ENCODE assay signal across 19 mouse cellular contexts in genomic region chr7:109484221-109484620, GRCm38 (mm10). TPM values are rescaled to one million over a fixed set of nuclear protein-coding genes. Genes with fewer than 3 reads are reported as not detected.
"Had no signal": no experiment of that assay in that cellular context is flagged by ENCODE, and none has a peak within 500 bp of the region (broad histone marks: within the 10 kb centered on the region; RNA-seq: fewer than 3 reads in every experiment).

No protein-coding gene starts in this region.

- H3K4me1 ChIP-seq: liver, embryonic 12.5 days; neural tube, embryonic 15.5 days; stomach, embryonic 15.5 days had no signal

- H3K4me2 ChIP-seq: limb, embryonic 15.5 days; liver, embryonic 12.5 days; lung, embryonic 14.5 days; midbrain, embryonic 12.5 days; neural tube, embryonic 15.5 days; stomach, embryonic 15.5 days had no signal

- H3K36me3 ChIP-seq: limb, embryonic 15.5 days; liver, embryonic 12.5 days; midbrain, embryonic 12.5 days; neural tube, embryonic 15.5 days; stomach, embryonic 15.5 days had no signal

- DNase-seq: kidney, adult 8-10 months; kidney, postnatal 25 days; lung, embryonic 14.5 days; lung, postnatal 10 days; lung, postnatal 4 days; right cerebral cortex, postnatal 4 days; thymus, postnatal 36 days had no signal

- ATAC-seq: liver, embryonic 12.5 days had no signal

- H3K27me3 ChIP-seq: limb, embryonic 15.5 days; liver, embryonic 12.5 days; neural tube, embryonic 15.5 days; stomach, embryonic 15.5 days had no signal

- H3K4me3 ChIP-seq: left cerebral cortex, adult 2 months; limb, embryonic 15.5 days; liver, embryonic 12.5 days; midbrain, embryonic 12.5 days; myocyte; neural tube, embryonic 15.5 days; stomach, embryonic 15.5 days had no signal

- H3K9me3 ChIP-seq: limb, embryonic 15.5 days; liver, embryonic 12.5 days; midbrain, embryonic 12.5 days; neural tube, embryonic 15.5 days; stomach, embryonic 15.5 days had no signal

- H3K9ac ChIP-seq: limb, embryonic 15.5 days; liver, embryonic 12.5 days; lung, embryonic 14.5 days; neural tube, embryonic 15.5 days; stomach, embryonic 15.5 days had no signal

- H3K27ac ChIP-seq: limb, embryonic 15.5 days; liver, embryonic 12.5 days; midbrain, embryonic 12.5 days; neural tube, embryonic 15.5 days; stomach, embryonic 15.5 days had no signal

RNA-seq across cellular contexts. Expression of gene Trim66, which starts 23.7 kb away (rescaled TPM):
- total RNA-seq: megakaryocyte, adult 5-6 weeks had no signal
- polyA plus RNA-seq: kidney, embryonic 16.5 days; limb, embryonic 11.5 days had no signal

RNA-seq across cellular contexts. Expression of gene Stk33, which starts 45.3 kb away (rescaled TPM):
- total RNA-seq: megakaryocyte, adult 5-6 weeks had no signal
- polyA plus RNA-seq: liver, embryonic 12.5 days; liver, embryonic 16.5 days; spleen, adult 2 months had no signal
